Mouse (Mus musculus): ENCODE results near the gene Ccdc162.

- TF ChIP-seq CTCF (IDR thresholded peaks at IDR 0.05; ENCODE audit: low read depth), result peak; percentile 6; the same call in 1 of the 2 replicates
- TF ChIP-seq EP300 (optimal IDR thresholded peaks at IDR 0.05), result peak; percentile 63
Measured at GRCm38 (mm10) chr10:41518981-41519618, 197.3 kb downstream of the Ccdc162 start, which contains the start of gene Cd164.

All from stomach, postnatal 0 days (tissue).